Mouse (Mus musculus) liver, embryonic 14 days (tissue): Measurements from ENCODE around the gene Zcchc9. TPM values are rescaled to one million over a fixed set of nuclear protein-coding genes. Genes with fewer than 3 reads are reported as not detected.

ENCODE experiments used
- polyA plus RNA-seq: library from polyadenylated mRNA; depleted of rRNA; stranded (reverse); fragments of >200 nt; gene quantifications from 2 replicates; pipeline ENCODE4 v1.2.3, GENCODE M21; 2012; rRNA removed

The Zcchc9 gene
- 13.5 and 13.7 TPM in 2 replicates for polyA plus RNA-seq

GRCm38 (mm10) chr13:91807155-91807839 is at the start of gene Zcchc9:
Gene Zcchc9 (minus strand): TSS chr13:91807705.

Other genes starting within 250 kb of the Zcchc9 start
- 1.8 and 2.5 TPM in 2 replicates for gene Acot12, start 66.2 kb downstream of the Zcchc9 start, polyA plus RNA-seq
- 0.01 and 0.10 TPM in 2 replicates for gene Ckmt2, start 69.2 kb upstream of the Zcchc9 start, polyA plus RNA-seq